Mouse (Mus musculus) cerebellum, adult 2 months (tissue): ENCODE results near the gene Snap23.

Experiments used
- CTCF ChIP-seq: fragments of 200-500 bp; IDR thresholded peaks from 2 replicates; pipeline ENCODE4 v1.5.1; 2011; ENCODE audit warnings: low read depth, mild to moderate bottlenecking, control low read depth, low read length, moderate library complexity, borderline replicate concordance; ENCODE audit not compliant: insufficient read depth
- POLR2A ChIP-seq: fragments of 200-500 bp; IDR thresholded peaks from 2 replicates; pipeline ENCODE4 v1.6.1; 2011; ENCODE audit warnings: low read length, control low read depth, borderline replicate concordance; ENCODE audit not compliant: insufficient read depth

DNA sequence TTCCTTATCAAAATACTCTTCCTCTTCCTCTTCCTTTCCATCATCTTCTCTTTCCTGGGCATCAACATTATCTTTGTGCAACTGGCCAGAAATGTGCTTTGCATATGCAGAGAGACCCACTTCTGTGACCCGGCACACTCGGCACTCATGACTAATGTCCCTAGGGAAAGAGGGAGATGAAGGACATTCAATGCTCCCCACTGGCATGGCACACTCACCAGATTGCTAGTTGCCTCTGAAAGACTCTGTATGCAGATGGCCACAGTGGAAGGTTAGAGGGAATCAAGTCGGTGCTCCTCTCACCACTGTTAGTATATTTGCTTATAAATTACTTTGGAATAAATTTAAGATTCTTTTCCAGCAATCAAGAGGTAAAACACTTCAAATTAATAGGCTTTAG is 28.1 kb upstream of the Snap23 start:
- TF ChIP-seq POLR2A = no peak
- no peak for TF ChIP-seq CTCF
